Mouse (Mus musculus): ENCODE measurements at regions not wholly inside any gene's neighbourhood (a gene's known extent, or its start where the extent isn't known, plus 50 kb on each side); places are given as distances from the start of the nearest gene placed in this dataset.

GRCm38 (mm10) chr17:91913556-91913955 lies 820.7 kb upstream of the Nrxn1 start:
- Histone ChIP-seq H3K9me3 (ENCODE audit: low read length) (no peaks in the 10 kb centered on the region), H3K27me3 (ENCODE audit: insufficient read depth, low read length) (no peaks in the 10 kb centered on the region), H3K4me1 (replicated peaks; ENCODE audit: low read depth, low read length) (no peaks in the 10 kb centered on the region), H3K36me3 (ENCODE audit: insufficient read depth, low read length) (no peaks in the 10 kb centered on the region), H3K4me3 (replicated peaks; ENCODE audit: low read length) (no peak overlapping the region)
- TF ChIP-seq POU5F1 (IDR thresholded peaks at IDR 0.05; ENCODE audit: borderline replicate concordance, low read length) (no peak), CTCF (conservative IDR thresholded peaks at IDR 0.05; ENCODE audit: low read length) (no peak), NANOG (IDR thresholded peaks at IDR 0.05; ENCODE audit: borderline replicate concordance, low read length) (no peak)

- no peak for TF ChIP-seq POU5F1 (IDR thresholded peaks at IDR 0.05; ENCODE audit: borderline replicate concordance, low read length)
- TF ChIP-seq CTCF (conservative IDR thresholded peaks at IDR 0.05; ENCODE audit: low read length): no peak
- no peak for TF ChIP-seq NANOG (IDR thresholded peaks at IDR 0.05; ENCODE audit: borderline replicate concordance, low read length)
- no peaks in the 10 kb centered on the region for H3K36me3 ChIP-seq (ENCODE audit: insufficient read depth, low read length)
- H3K27me3 ChIP-seq (ENCODE audit: insufficient read depth, low read length): no peaks in the 10 kb centered on the region
- H3K9me3 ChIP-seq (ENCODE audit: low read length): no peaks in the 10 kb centered on the region
- no peak overlapping the region for H3K4me3 ChIP-seq (replicated peaks; ENCODE audit: low read length)
- no peaks in the 10 kb centered on the region for H3K4me1 ChIP-seq (replicated peaks; ENCODE audit: low read depth, low read length)
Measured at GRCm38 (mm10) chr17:91903092-91903491, 810.2 kb upstream of the Nrxn1 start.

- TF ChIP-seq POU5F1 (IDR thresholded peaks at IDR 0.05; ENCODE audit: borderline replicate concordance, low read length) (no peak), CTCF (conservative IDR thresholded peaks at IDR 0.05; ENCODE audit: low read length) (no peak), NANOG (IDR thresholded peaks at IDR 0.05; ENCODE audit: borderline replicate concordance, low read length) (no peak)
- H3K36me3 ChIP-seq (ENCODE audit: insufficient read depth, low read length): no peaks in the 10 kb centered on the region
- no peak overlapping the region for H3K4me3 ChIP-seq (replicated peaks; ENCODE audit: low read length)
- H3K4me1 ChIP-seq (replicated peaks; ENCODE audit: low read depth, low read length): no peaks in the 10 kb centered on the region
- H3K27me3 ChIP-seq (ENCODE audit: insufficient read depth, low read length): no peaks in the 10 kb centered on the region
- H3K9me3 ChIP-seq (ENCODE audit: low read length): no peaks in the 10 kb centered on the region
Measured at GRCm38 (mm10) chr17:91875231-91875630, 782.4 kb upstream of the Nrxn1 start.

GRCm38 (mm10) chr17:91862152-91862551 lies 769.3 kb upstream of the Nrxn1 start:
- H3K4me1 ChIP-seq (replicated peaks; ENCODE audit: low read depth, low read length): no peaks in the 10 kb centered on the region
- H3K4me3 ChIP-seq (replicated peaks; ENCODE audit: low read length): no peak overlapping the region
- H3K36me3 ChIP-seq (ENCODE audit: insufficient read depth, low read length): no peaks in the 10 kb centered on the region

More at GRCm38 (mm10) chr17:91862152-91862551, 769.3 kb upstream of the Nrxn1 start:
- TF ChIP-seq CTCF (conservative IDR thresholded peaks at IDR 0.05; ENCODE audit: low read length): no peak
- TF ChIP-seq POU5F1 (IDR thresholded peaks at IDR 0.05; ENCODE audit: borderline replicate concordance, low read length): no peak
- peak; percentile 49; the same call in 1 of the 2 replicates for TF ChIP-seq NANOG (IDR thresholded peaks at IDR 0.05; ENCODE audit: borderline replicate concordance, low read length)
- peaks cover 7% of the 10 kb centered on the region for H3K9me3 ChIP-seq (ENCODE audit: low read length)
- H3K27me3 ChIP-seq (ENCODE audit: insufficient read depth, low read length): no peaks in the 10 kb centered on the region

Measured in E14TG2a.4 (cell line).